Mouse (Mus musculus): Measurements from ENCODE around the gene Prex1. TPM values are rescaled to one million over a fixed set of nuclear protein-coding genes. Genes with fewer than 3 reads are reported as not detected.
A peak's percentile ranks its signal among the peaks of the same experiment; 100 is the strongest.

Prex1 gene
- total RNA-seq, 2 experiments from 2014 or later: 71.0 to 74.9 TPM

DNA sequence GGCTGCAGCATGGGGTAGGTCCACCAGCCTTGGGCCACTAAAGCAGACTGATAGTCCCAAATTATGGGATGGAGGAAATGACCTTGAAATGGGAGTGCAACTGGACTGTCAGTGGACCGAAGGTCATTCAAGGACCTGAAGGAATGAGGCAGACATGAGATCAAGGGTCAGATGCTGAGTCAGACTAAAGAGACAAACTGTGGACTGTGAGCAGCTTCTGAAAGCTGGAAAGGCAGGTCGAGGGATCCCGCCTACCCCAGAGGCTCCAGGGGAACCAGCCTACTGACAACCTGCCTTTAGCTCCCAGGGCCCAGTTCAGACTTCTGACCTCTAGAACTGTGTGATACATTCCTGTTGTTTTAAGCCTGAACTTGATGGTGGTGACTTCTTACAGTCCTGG lies 55.3 kb downstream of the Prex1 start:
- DNase-seq: no peak

GRCm38 (mm10) chr2:166657451-166658011 lies 56.1 kb downstream of the Prex1 start:
- no peak for DNase-seq

- no peak for DNase-seq
Measured at GRCm38 (mm10) chr2:166656630-166657029, 57.0 kb downstream of the Prex1 start.

- no peak for DNase-seq
Measured at GRCm38 (mm10) chr2:166655727-166656520, 57.7 kb downstream of the Prex1 start.

DNA sequence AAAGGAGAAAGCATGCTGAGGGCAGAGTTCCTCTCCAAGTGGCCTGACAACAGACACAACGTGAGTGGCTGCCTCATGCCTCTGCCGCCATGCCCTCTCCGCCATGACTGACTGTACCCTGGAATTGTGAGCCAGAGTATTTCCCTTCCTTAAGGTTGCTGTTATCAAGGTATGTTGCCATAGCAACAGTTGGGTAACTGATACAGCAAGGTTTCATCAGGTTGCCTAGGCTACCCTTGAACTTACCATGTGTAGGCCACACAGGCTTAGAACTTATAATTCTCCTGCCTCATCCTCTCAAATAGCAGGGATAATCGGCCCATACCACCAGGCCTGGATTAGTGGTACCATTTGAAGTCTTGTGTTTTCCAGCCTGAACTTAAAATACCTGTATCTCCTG lies 58.3 kb downstream of the Prex1 start:
- no peak for DNase-seq

GRCm38 (mm10) chr2:166654875-166655274 lies 58.8 kb downstream of the Prex1 start:
- DNase-seq: no peak

- DNase-seq: no peak
Measured at GRCm38 (mm10) chr2:166653564-166653963, 60.1 kb downstream of the Prex1 start.

- no peak for DNase-seq
Measured at GRCm38 (mm10) chr2:166652672-166653071, 61.0 kb downstream of the Prex1 start.

DNA sequence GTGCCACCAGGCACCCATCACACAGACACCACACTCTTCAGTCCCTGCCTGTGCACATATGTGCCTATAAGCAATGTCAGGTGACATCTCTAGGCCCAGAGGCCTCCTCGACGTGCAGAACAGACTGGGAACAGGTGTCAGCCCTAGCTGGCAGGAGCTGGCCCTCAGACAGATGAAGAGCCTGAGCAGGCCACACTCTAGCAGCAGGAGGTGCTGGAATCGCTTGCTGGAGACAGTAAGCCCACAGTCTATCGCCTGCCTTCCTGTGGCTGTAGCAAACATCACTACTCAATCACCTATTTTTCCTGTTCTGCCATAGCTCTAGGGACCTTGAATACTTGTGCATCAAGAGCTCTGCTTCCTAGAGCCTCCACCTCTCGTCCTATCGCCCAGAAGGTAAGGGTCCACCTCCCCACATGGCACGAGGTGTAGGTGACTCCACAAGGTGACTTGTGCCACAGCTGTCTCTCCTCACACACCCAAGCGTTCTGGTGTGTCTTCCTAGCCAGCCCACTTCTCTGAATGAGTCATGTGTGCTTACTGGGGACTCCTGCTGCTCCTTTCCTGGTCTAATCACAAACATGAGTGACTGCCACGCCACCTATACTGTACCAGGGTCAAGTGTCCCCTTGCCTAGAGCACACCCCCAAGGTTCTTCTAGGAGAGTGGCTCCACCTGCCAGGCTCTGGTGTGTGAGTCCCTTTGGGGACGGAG lies 62.2 kb downstream of the Prex1 start:
- DNase-seq: no peak

DNA sequence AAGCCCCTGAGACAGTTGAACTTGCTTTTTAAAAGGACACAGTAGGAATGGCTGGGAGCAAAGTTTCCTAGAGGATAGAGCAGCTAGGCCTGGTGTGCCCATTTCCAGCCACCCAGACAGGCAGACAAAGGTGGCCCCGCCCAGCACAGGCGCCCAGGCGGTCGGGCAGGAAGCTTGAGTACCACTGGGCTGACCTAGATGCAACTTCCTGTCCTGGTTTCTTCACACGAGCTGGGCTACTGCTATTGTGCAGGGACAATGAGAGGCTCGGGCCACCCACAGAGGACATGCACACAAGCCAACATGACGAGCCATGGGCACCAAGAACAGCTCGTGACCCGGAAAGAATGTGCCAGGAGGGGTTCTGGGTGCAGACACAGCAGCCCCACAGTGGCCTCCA lies 63.2 kb downstream of the Prex1 start:
- no peak for DNase-seq

DNA sequence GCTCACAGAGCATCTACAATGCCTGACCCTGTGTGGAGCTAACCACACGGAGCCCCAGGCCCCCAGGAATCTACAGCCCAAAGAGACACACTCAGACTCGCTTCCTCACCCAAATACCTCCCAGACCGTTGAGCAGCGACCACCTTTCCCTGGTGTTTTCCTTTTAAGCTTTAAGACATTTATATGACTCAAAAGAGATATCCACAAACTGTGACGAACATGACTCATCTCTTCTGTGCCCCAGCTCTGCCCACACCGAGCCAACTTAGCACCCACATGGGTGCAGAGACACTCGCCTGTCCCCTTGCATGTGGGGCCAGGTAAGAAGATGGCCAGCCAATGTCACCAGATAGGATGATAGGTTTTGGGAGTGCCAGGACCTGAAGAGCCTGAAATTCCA lies 66.4 kb downstream of the Prex1 start:
- DNase-seq: no peak

- DNase-seq: no peak
Measured at GRCm38 (mm10) chr2:166646434-166647088, 67.1 kb downstream of the Prex1 start.

DNA sequence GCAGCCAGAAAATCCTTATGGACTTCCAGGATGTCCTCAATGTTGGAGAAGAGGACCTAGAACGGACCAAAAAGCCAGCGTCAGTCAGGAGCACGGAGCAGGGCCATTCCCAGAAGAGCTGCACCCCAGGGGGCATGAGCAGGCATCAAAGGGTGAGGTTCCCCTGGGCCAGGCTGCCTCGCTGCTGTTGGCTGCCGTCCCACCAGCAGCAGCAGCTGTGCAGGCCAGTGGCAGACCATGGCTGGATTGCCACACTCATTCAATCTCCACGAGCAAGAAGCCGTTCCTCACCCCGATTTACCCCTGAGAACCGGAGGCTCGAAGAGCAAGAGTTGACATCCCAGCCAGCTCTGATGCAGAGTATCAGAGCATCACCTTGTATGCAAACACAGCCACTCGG lies 68.8 kb downstream of the Prex1 start:
- no peak for DNase-seq

DNA sequence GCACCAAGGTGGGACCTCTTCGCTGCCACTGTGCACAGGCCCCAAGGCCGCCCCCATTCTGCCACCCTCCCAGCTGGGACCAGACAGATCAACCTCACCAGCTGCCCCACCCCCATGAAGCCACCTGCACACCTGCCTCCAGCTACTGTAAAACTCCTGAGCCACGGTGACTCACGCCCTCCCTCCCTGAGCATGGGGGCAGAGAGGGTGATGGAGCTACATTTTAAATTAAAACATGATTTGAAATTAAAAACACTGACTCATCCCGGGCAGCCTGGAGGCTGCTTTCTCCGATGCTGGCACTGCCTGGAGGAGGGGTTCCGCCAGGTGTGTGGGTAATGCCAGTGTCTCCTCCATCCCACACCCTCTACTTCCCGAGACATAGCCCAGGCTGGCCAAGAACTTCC lies 71.0 kb downstream of the Prex1 start:
- no peak for DNase-seq

DNA sequence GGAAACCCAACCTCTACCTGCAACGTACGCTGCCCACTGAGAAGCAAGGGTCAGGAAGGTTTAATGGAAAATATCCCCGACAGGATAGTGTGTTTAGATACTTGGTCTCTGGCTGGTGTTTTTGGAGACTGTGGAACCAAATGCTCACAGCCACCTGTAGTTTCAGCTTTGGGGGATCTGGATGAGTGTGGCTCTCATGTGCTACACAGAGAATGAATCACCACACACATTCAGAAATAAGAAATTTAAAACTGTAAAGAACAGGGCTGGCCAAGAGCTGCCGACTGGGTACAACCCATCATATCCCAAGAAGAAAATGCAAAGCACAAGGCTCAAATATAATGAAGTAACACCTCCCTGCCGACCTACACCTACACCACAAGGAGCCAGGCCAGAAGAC lies 73.9 kb downstream of the Prex1 start:
- no peak for DNase-seq

GRCm38 (mm10) chr2:166638947-166639641 lies 74.5 kb downstream of the Prex1 start:
- DNase-seq: no peak

- DNase-seq: no peak
Measured at GRCm38 (mm10) chr2:166638079-166638800, 75.4 kb downstream of the Prex1 start.

GRCm38 (mm10) chr2:166637673-166637990 lies 76.0 kb downstream of the Prex1 start:
- no peak for DNase-seq

DNA sequence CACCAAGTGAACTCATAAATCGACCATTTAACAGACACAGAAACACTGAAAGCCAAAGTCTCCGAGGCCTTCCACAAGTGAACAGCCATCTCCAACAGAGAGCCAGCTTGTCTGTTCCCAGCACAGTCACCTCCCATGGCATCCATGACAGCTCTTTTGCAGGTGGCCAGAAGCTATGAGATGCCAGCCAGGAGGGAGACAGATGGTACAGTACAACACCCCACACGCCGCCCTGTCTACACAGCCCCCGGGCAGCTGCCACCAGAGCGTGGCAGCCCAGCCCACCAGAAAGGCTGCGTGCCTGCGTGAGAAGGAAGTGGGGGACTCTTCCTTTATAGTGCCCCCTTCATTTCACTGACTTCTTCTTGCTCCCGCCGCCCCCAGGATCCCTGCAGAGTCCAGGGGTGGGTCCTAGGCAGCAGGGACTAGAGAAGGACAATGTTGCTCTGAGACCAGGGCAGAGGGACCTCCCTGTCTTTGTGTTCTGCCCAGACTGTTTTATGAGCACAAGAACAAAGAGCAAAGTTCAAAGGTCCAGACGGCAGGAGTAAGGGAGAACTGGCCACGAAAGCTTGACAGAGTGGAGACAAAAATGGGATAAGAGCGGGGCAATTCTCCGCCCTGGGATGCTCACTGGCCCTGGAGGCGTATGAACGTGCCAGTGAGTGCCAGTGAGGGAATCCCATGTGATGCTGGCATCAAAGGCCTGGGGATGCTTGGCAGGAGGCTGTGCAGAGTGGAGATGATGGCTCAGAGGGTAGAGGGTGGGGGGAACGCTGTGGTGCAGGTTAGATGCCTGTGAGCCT lies 76.6 kb downstream of the Prex1 start:
- peak; percentile 74 to 76 for DNase-seq

DNA sequence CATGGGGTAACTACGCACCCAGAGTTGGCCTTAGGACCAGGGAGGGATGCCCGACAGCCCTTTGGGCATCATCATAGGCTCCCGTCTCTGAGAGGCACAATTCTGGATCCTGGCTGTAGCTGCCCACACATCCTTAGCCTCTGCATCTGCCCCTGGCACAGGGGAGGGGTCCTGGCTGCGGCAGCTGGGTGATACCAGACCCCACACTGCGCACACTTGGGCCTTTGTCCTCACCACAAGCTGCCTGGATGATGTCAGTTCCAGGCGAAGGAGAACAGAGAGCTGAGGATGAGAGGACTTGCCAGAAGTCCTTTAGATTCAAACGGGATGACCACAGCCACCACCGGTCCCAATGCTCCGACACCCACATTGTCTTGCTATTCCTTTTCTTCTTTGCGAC lies 78.1 kb downstream of the Prex1 start:
- DNase-seq: no peak
